Mouse (Mus musculus) liver, embryonic 11.5 days (tissue): ENCODE results near the gene Wfs1. TPM values are rescaled to one million over a fixed set of nuclear protein-coding genes. Genes with fewer than 3 reads are reported as not detected.

ENCODE experiments used
- ATAC-seq: fragments of 200-750 bp; cut with Nextera tagmentation; replicated peaks from 2 replicates; pipeline ENCODE4 v1.8.0; 2017; ENCODE audit warnings: moderate number of reproducible peaks, mild to moderate bottlenecking, moderate TSS enrichment, moderate library complexity; ENCODE audit not compliant: low FRiP score
- DNase-seq: peaks from one replicate; pipeline ENCODE4 v3.0.0-alpha.2; 2017; ENCODE audit warnings: low spot score
- H3K27ac ChIP-seq: fragments of 300-500 bp; sonication (generic); 2 replicates; pipeline ENCODE4 v1.5.1; 2014; ENCODE audit warnings: mild to moderate bottlenecking, low read depth, low read length, control low read depth
- H3K27me3 ChIP-seq: fragments of 300-500 bp; sonication (generic); replicated peaks from 2 replicates; pipeline ENCODE4 v1.6.1; 2014; ENCODE audit warnings: low read length, mixed read lengths; ENCODE audit not compliant: control insufficient read depth, insufficient read depth
- H3K36me3 ChIP-seq: fragments of 300-500 bp; sonication (generic); 2 replicates; pipeline ENCODE4 v1.6.1; 2014; ENCODE audit warnings: mild to moderate bottlenecking, low read length, moderate library complexity, mixed read lengths; ENCODE audit not compliant: control insufficient read depth, insufficient read depth
- H3K4me1 ChIP-seq: fragments of 300-500 bp; sonication (generic); replicated peaks from 2 replicates; pipeline ENCODE4 v1.6.1; 2014; ENCODE audit warnings: low read length, mixed read lengths; ENCODE audit not compliant: control insufficient read depth, insufficient read depth
- H3K4me2 ChIP-seq: fragments of 300-500 bp; sonication (generic); 2 replicates; pipeline ENCODE4 v1.6.1; 2014; ENCODE audit warnings: mild to moderate bottlenecking, control low read depth, moderate library complexity
- H3K4me3 ChIP-seq: fragments of 300-500 bp; sonication (generic); 2 replicates; pipeline ENCODE4 v1.5.1; 2014; ENCODE audit warnings: low read depth, low read length, control low read depth
- H3K9ac ChIP-seq: fragments of 300-500 bp; sonication (generic); 2 replicates; pipeline ENCODE4 v1.6.1; 2014; ENCODE audit warnings: low read depth, low read length, control low read depth
- H3K9me3 ChIP-seq: fragments of 300-500 bp; sonication (generic); 2 replicates; pipeline ENCODE4 v1.6.1; 2016; ENCODE audit warnings: low read length, inconsistent platforms, mixed read lengths; ENCODE audit not compliant: control insufficient read depth
- WGBS: fragments of 180-500 bp; shearing (Covaris S2); extraction: QIAGEN DNeasy Blood & Tissue Kit; methylation state at CpG from one replicate; pipeline ENCODE4 v1.1.7; 2014; 5-methylcytosine and 5-hydroxymethylcytosine counted together
- polyA plus RNA-seq: library from polyadenylated mRNA; unstranded; fragments of >200 nt; fragmentation: Nextera tagmentation; extraction: Ambion mirVana; gene quantifications from 2 replicates; pipeline ENCODE4 v1.2.1, GENCODE M21; 2014

The Wfs1 gene
- polyA plus RNA-seq, 1 experiment from 2014 or later: 3.8 TPM

- Histone ChIP-seq H3K27me3 (no peaks in the 10 kb centered on the region), H3K36me3 (no peaks in the 10 kb centered on the region), H3K9ac (no peak overlapping the region), H3K4me2 (no peak overlapping the region), H3K4me3 (no peak overlapping the region), H3K4me1 (no peaks in the 10 kb centered on the region), H3K27ac (no peak overlapping the region), H3K9me3 (no peaks in the 10 kb centered on the region)
- ATAC-seq: no peak
- DNase-seq: no peak
- WGBS: 64% methylated on average over 3 of the region's 3 CpGs
Measured at GRCm38 (mm10) chr5:36929376-36929775, 59.6 kb downstream of the Wfs1 start.

GRCm38 (mm10) chr5:36928701-36929100 is 60.3 kb downstream of the Wfs1 start:
- WGBS: 50% methylated on average over 4 of the region's 4 CpGs
- DNase-seq: no peak
- no peaks in the 10 kb centered on the region for H3K4me1 ChIP-seq
- no peak overlapping the region for H3K9ac ChIP-seq
- H3K27ac ChIP-seq: no peak overlapping the region
- H3K4me2 ChIP-seq: no peak overlapping the region
- H3K36me3 ChIP-seq: no peaks in the 10 kb centered on the region
- H3K27me3 ChIP-seq: no peaks in the 10 kb centered on the region
- no peaks in the 10 kb centered on the region for H3K9me3 ChIP-seq
- no peak for ATAC-seq
- H3K4me3 ChIP-seq: no peak overlapping the region

GRCm38 (mm10) chr5:36923826-36924700 is 64.9 kb downstream of the Wfs1 start:
- no peak overlapping the region for H3K27ac ChIP-seq
- 39% methylated on average over 11 of the region's 11 CpGs for WGBS
- DNase-seq: no peak

GRCm38 (mm10) chr5:36922811-36923210 is 66.2 kb downstream of the Wfs1 start:
- no peak overlapping the region for H3K4me2 ChIP-seq
- no peaks in the 10 kb centered on the region for H3K4me1 ChIP-seq
- H3K4me3 ChIP-seq: no peak overlapping the region
- H3K9me3 ChIP-seq: no peaks in the 10 kb centered on the region
- H3K27ac ChIP-seq: no peak overlapping the region
- DNase-seq (no peak), ATAC-seq (no peak)
- 48% methylated on average over 10 of the region's 10 CpGs for WGBS
- no peaks in the 10 kb centered on the region for H3K27me3 ChIP-seq
- H3K36me3 ChIP-seq: no peaks in the 10 kb centered on the region
- H3K9ac ChIP-seq: no peak overlapping the region

More at GRCm38 (mm10) chr5:36923826-36924700, 64.9 kb downstream of the Wfs1 start:
- no peaks in the 10 kb centered on the region for H3K36me3 ChIP-seq
- H3K9ac ChIP-seq: no peak overlapping the region
- no peak overlapping the region for H3K4me3 ChIP-seq
- no peaks in the 10 kb centered on the region for H3K4me1 ChIP-seq
- H3K4me2 ChIP-seq: no peak overlapping the region
- H3K9me3 ChIP-seq: no peaks in the 10 kb centered on the region
- no peak for ATAC-seq
- no peaks in the 10 kb centered on the region for H3K27me3 ChIP-seq

GRCm38 (mm10) chr5:36921871-36922270 is 67.1 kb downstream of the Wfs1 start:
- no peak overlapping the region for H3K9ac ChIP-seq
- no peaks in the 10 kb centered on the region for H3K4me1 ChIP-seq
- WGBS: 79% methylated on average over 1 of the region's 1 CpGs
- no peaks in the 10 kb centered on the region for H3K9me3 ChIP-seq
- H3K4me3 ChIP-seq: no peak overlapping the region
- no peak overlapping the region for H3K27ac ChIP-seq
- ATAC-seq (no peak), DNase-seq (no peak)
- H3K4me2 ChIP-seq: no peak overlapping the region
- H3K27me3 ChIP-seq: no peaks in the 10 kb centered on the region
- H3K36me3 ChIP-seq: no peaks in the 10 kb centered on the region

GRCm38 (mm10) chr5:36920072-36920471 is 68.9 kb downstream of the Wfs1 start:
- no peak overlapping the region for H3K4me2 ChIP-seq
- no peak overlapping the region for H3K9ac ChIP-seq
- no peak overlapping the region for H3K27ac ChIP-seq
- DNase-seq (no peak), ATAC-seq (no peak)
- no peaks in the 10 kb centered on the region for H3K9me3 ChIP-seq
- no peaks in the 10 kb centered on the region for H3K36me3 ChIP-seq
- no peaks in the 10 kb centered on the region for H3K27me3 ChIP-seq
- H3K4me3 ChIP-seq: no peak overlapping the region
- no peaks in the 10 kb centered on the region for H3K4me1 ChIP-seq
- 50% methylated on average over 1 of the region's 1 CpGs for WGBS

GRCm38 (mm10) chr5:36918016-36918415 is 71.0 kb downstream of the Wfs1 start:
- no peak for ATAC-seq
- Histone ChIP-seq H3K36me3 (no peaks in the 10 kb centered on the region), H3K4me1 (no peaks in the 10 kb centered on the region), H3K27ac (no peak overlapping the region), H3K9ac (no peak overlapping the region), H3K9me3 (no peaks in the 10 kb centered on the region), H3K4me3 (no peak overlapping the region), H3K4me2 (no peak overlapping the region), H3K27me3 (no peaks in the 10 kb centered on the region)
- DNase-seq: no peak
- 76% methylated on average over 7 of the region's 7 CpGs for WGBS

GRCm38 (mm10) chr5:36917245-36917644 is 71.8 kb downstream of the Wfs1 start:
- no peaks in the 10 kb centered on the region for H3K9me3 ChIP-seq
- no peaks in the 10 kb centered on the region for H3K4me1 ChIP-seq
- no peak overlapping the region for H3K9ac ChIP-seq
- no peaks in the 10 kb centered on the region for H3K27me3 ChIP-seq
- 81% methylated on average over 4 of the region's 4 CpGs for WGBS
- no peak overlapping the region for H3K4me2 ChIP-seq
- H3K4me3 ChIP-seq: no peak overlapping the region
- no peak for DNase-seq
- no peak for ATAC-seq
- no peaks in the 10 kb centered on the region for H3K36me3 ChIP-seq
- no peak overlapping the region for H3K27ac ChIP-seq

GRCm38 (mm10) chr5:36916581-36916980 is 72.4 kb downstream of the Wfs1 start:
- Histone ChIP-seq H3K4me3 (no peak overlapping the region), H3K36me3 (no peaks in the 10 kb centered on the region), H3K27ac (no peak overlapping the region), H3K9ac (no peak overlapping the region), H3K4me2 (no peak overlapping the region), H3K27me3 (peaks cover 5% of the 10 kb centered on the region; the same call in 1 of the 2 replicates), H3K4me1 (no peaks in the 10 kb centered on the region), H3K9me3 (no peaks in the 10 kb centered on the region)
- ATAC-seq: no peak
- no peak for DNase-seq
- 75% methylated on average over 4 of the region's 4 CpGs for WGBS
